Mouse (Mus musculus) intestine, embryonic 14.5 days (tissue): ENCODE results near the gene Ttc30a2. TPM values are rescaled to one million over a fixed set of nuclear protein-coding genes. Genes with fewer than 3 reads are reported as not detected.

Experiments used
- ATAC-seq: fragments of 200-750 bp; cut with Nextera tagmentation; replicated peaks from 2 replicates; pipeline ENCODE4 v1.8.0; 2017; ENCODE audit warnings: low read depth, moderate number of reproducible peaks, moderate TSS enrichment, moderate library complexity; ENCODE audit not compliant: low FRiP score, low TSS enrichment
- DNase-seq: peaks from one replicate; pipeline ENCODE4 v3.0.0-alpha.2; 2018; ENCODE audit warnings: low spot score
- H3K27ac ChIP-seq: fragments of 300-500 bp; sonication (generic); 2 replicates; pipeline ENCODE4 v1.5.1; 2014; ENCODE audit warnings: low read depth, mild to moderate bottlenecking, control low read depth
- H3K27me3 ChIP-seq: fragments of 300-500 bp; sonication (generic); replicated peaks from 2 replicates; pipeline ENCODE4 v1.6.1; 2014; ENCODE audit warnings: low read length, control low read depth; ENCODE audit not compliant: control insufficient read depth, insufficient read depth
- H3K36me3 ChIP-seq: fragments of 300-500 bp; sonication (generic); 2 replicates; pipeline ENCODE4 v1.6.1; 2014; ENCODE audit warnings: low read length, control low read depth; ENCODE audit not compliant: control insufficient read depth, insufficient read depth
- H3K4me1 ChIP-seq: fragments of 300-500 bp; sonication (generic); replicated peaks from 2 replicates; pipeline ENCODE4 v1.6.1; 2014; ENCODE audit warnings: low read length, control low read depth, mixed read lengths; ENCODE audit not compliant: control insufficient read depth, insufficient read depth
- H3K4me2 ChIP-seq: fragments of 300-500 bp; sonication (generic); 2 replicates; pipeline ENCODE4 v1.6.1; 2014; ENCODE audit warnings: low read length
- H3K4me3 ChIP-seq: fragments of 300-500 bp; sonication (generic); 2 replicates; pipeline ENCODE4 v1.5.1; 2014; ENCODE audit warnings: low read depth, low read length, control low read depth, mixed read lengths
- H3K9ac ChIP-seq: fragments of 300-500 bp; sonication (generic); 2 replicates; pipeline ENCODE4 v1.6.1; 2014; ENCODE audit warnings: mild to moderate bottlenecking, low read length
- H3K9me3 ChIP-seq: fragments of 300-500 bp; sonication (generic); 2 replicates; pipeline ENCODE4 v1.6.1; 2016; ENCODE audit warnings: low read length, control low read depth; ENCODE audit not compliant: control insufficient read depth
- WGBS: fragments of 180-500 bp; shearing (Covaris S2); extraction: QIAGEN DNeasy Blood & Tissue Kit; methylation state at CpG from one replicate; pipeline ENCODE4 v1.1.7; 2014; 5-methylcytosine and 5-hydroxymethylcytosine counted together
- polyA plus RNA-seq: library from polyadenylated mRNA; unstranded; fragments of >200 nt; fragmentation: Nextera tagmentation; extraction: Ambion mirVana; gene quantifications from 2 replicates; pipeline ENCODE4 v1.2.1, GENCODE M21; 2014

Gene Ttc30a2
- polyA plus RNA-seq, 1 experiment from 2014 or later = 0.51 TPM

DNA sequence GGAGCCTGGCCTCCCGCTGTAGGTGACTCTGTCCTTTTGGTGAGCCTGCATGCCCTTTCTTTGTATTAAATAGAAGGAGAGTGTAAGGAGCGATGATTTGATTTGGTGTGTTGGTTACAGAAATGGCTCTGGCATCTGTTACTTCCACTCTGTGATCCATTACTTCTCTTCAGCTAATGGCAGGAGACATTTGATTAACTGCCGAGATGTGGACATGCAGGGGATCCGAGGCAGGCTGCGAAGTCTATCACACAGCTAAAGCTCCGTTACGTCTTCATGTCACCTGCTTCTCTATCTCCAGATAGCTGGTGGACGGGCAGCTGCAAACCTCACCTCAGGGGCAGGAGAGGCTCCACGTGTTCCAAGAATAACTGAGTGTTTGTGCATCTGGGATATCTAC, 3.8 kb downstream of the Ttc30a2 start:
- no peaks in the 10 kb centered on the region for H3K9me3 ChIP-seq
- 62% methylated on average over 9 of the region's 9 CpGs for WGBS
- no peak overlapping the region for H3K9ac ChIP-seq
- no peak overlapping the region for H3K27ac ChIP-seq
- no peaks in the 10 kb centered on the region for H3K27me3 ChIP-seq
- DNase-seq (no peak), ATAC-seq (no peak)
- no peaks in the 10 kb centered on the region for H3K4me1 ChIP-seq
- no peak overlapping the region for H3K4me2 ChIP-seq
- H3K4me3 ChIP-seq = no peak overlapping the region
- no peaks in the 10 kb centered on the region for H3K36me3 ChIP-seq

DNA sequence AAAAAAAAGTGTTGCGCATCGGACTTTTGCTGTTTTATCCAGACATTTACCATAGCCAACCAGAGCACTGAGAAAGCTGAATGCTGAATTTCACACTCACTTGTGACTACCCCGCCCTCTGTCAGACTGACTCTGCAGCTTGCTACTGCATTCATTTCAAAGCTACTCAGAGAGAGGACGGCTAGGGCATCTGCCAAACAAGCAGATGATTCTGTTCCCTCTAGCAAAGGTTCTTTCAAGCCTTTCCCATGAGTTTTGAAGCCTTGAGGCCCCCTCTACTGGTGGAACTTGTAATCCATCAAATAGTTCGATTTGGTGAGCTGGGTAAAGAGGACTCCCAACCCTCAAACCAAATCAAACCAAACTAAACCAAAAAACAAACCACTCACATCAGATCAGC, 13.0 kb downstream of the Ttc30a2 start:
- no peak overlapping the region for H3K27ac ChIP-seq
- DNase-seq = no peak
- peaks cover 13% of the 10 kb centered on the region for H3K4me1 ChIP-seq
- no peaks in the 10 kb centered on the region for H3K27me3 ChIP-seq
- 0 out of 2 replicates have a peak, but pooled peaks have one; percentile 19 for ATAC-seq
- no peaks in the 10 kb centered on the region for H3K36me3 ChIP-seq
- H3K9me3 ChIP-seq = no peaks in the 10 kb centered on the region
- no peak overlapping the region for H3K4me3 ChIP-seq
- no peak overlapping the region for H3K9ac ChIP-seq
- peak overlapping the region; percentile 42 for H3K4me2 ChIP-seq
- 18% methylated on average over 5 of the region's 5 CpGs for WGBS

- WGBS = 17% methylated on average over 14 of the region's 14 CpGs
- no peak overlapping the region for H3K27ac ChIP-seq
- peak; percentile 34; the same call in 1 of the 2 replicates for ATAC-seq
These were observed 13.5 kb downstream of the Ttc30a2 start for GRCm38 (mm10) chr2:75964512-75964911.

DNA sequence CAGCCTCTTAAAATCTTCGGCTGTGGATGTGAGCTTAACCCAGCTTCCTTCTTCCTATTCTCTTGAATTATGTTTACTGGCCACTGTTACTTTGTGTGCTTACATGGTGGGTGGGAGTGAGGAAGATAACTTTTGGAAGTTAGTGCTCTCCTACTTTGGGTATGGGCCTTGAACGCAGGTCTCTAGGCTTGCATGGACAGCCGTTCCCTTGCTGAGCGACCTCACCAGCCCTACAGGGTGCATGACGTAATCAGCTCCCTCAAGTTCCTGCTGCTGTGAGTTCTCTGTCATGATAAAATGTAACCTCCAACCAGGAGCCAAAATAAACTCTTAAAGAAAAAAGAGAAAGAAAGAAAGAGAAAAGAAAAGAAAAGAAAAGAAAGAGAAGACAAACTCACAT, 13.9 kb downstream of the Ttc30a2 start:
- Histone ChIP-seq H3K4me2 (peak overlapping the region; percentile 42; the same call in 1 of the 2 replicates), H3K9me3 (no peaks in the 10 kb centered on the region), H3K4me3 (no peak overlapping the region), H3K4me1 (peaks cover 17% of the 10 kb centered on the region), H3K27ac (no peak overlapping the region), H3K9ac (no peak overlapping the region), H3K36me3 (no peaks in the 10 kb centered on the region), H3K27me3 (no peaks in the 10 kb centered on the region)
- ATAC-seq = no peak
- DNase-seq = no peak
- WGBS = 62% methylated on average over 5 of the region's 5 CpGs

More at GRCm38 (mm10) chr2:75964512-75964911, 13.5 kb downstream of the Ttc30a2 start:
- Histone ChIP-seq H3K36me3 (no peaks in the 10 kb centered on the region), H3K4me3 (no peak overlapping the region), H3K4me2 (peak overlapping the region; percentile 42), H3K4me1 (peaks cover 17% of the 10 kb centered on the region), H3K9me3 (no peaks in the 10 kb centered on the region), H3K9ac (no peak overlapping the region), H3K27me3 (no peaks in the 10 kb centered on the region)
- DNase-seq = peak; percentile 74

DNA sequence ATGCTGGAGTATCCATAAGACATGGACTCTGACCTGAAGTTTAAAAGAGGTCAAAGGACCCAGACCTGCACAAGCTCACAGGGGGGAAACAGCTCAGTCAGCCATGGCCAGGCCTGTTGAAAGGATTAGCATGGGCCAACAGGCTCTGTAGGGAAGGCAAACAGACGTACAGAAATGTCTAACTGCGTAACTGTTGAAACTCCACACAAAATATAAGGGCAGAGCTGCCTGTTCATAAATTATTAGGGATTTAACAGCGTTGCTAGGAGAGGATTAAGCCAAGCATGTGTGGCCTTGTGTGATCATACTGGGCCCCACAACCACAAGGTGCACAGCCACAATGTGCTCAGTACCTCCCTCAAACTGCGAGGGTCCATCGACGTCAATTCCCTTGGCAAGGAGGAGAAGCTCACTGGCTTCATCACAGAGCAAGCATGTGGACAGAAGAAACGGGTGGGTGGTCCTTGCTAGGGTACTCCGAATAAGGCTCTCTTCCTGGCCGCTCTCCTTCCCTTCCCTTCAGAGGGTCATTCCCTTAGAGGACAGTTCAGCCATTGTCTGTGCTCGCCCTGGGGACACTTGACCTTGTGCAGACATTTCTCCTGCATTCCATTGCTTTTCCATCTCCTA, 14.6 kb downstream of the Ttc30a2 start:
- WGBS = 61% methylated on average over 10 of the region's 10 CpGs
- no peak overlapping the region for H3K4me2 ChIP-seq
- H3K36me3 ChIP-seq = no peaks in the 10 kb centered on the region
- DNase-seq (no peak), ATAC-seq (no peak)
- H3K4me3 ChIP-seq = no peak overlapping the region
- peaks cover 17% of the 10 kb centered on the region for H3K4me1 ChIP-seq
- no peak overlapping the region for H3K9ac ChIP-seq
- H3K27me3 ChIP-seq = no peaks in the 10 kb centered on the region
- no peak overlapping the region for H3K27ac ChIP-seq
- no peaks in the 10 kb centered on the region for H3K9me3 ChIP-seq

DNA sequence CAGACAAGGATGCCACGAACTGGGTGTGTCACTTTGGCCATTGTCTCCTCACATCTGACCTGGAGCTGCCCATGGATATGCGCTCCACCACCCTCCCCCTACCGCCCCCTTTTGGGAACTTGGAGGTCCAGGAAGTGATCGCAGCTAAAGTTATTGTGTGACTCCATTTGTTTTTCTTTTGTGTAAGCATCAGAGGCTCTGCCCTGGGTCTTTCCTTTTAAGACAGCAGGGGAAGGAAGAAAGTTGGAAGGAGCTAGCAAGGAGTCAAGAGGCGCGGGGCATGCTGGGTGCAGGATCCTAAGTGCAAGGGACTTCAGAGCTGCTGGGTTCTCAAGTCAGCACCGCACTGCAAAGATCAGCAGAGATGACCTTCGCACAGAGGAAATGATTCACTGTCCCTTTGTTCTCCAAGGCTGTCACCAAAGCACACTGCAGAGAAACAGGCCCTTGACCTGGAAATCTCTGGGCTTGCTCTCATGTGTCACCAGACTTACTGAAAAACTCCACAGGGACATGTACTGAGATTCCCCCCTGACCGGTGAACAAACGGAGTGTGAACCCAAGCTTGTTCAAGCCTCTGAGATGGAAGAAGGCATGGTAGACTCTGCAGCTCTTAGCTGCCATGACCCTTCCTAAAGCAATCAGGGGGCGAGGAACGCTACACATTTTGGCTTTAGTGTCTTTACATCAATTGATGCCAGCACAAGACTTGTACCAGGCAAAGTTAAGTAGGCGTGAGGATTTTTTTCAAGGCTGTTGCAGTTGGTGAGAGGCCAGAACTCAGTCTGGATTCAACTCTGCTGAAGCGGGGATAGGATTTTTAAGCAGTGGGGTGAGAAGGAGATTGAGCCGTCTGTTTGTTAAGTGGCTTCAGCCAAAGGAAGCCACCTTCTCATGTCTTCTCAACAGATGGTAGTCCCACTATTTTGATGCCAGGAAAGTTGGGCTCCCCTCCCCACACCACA, 17.3 kb downstream of the Ttc30a2 start:
- H3K9me3 ChIP-seq = no peaks in the 10 kb centered on the region
- DNase-seq = peak; percentile 61
- peak overlapping the region; percentile 34; the same call in 1 of the 2 replicates for H3K4me2 ChIP-seq
- H3K27me3 ChIP-seq = no peaks in the 10 kb centered on the region; the same call in 1 of the 2 replicates
- peaks cover 17% of the 10 kb centered on the region for H3K4me1 ChIP-seq
- no peak overlapping the region for H3K4me3 ChIP-seq
- WGBS = 54% methylated on average over 15 of the region's 15 CpGs
- no peak for ATAC-seq
- no peaks in the 10 kb centered on the region for H3K36me3 ChIP-seq
- H3K9ac ChIP-seq = no peak overlapping the region
- H3K27ac ChIP-seq = peak overlapping the region; percentile 39; the same call in 1 of the 2 replicates

- ATAC-seq = no peak
These were observed 18.1 kb downstream of the Ttc30a2 start for GRCm38 (mm10) chr2:75959850-75960365.

DNA sequence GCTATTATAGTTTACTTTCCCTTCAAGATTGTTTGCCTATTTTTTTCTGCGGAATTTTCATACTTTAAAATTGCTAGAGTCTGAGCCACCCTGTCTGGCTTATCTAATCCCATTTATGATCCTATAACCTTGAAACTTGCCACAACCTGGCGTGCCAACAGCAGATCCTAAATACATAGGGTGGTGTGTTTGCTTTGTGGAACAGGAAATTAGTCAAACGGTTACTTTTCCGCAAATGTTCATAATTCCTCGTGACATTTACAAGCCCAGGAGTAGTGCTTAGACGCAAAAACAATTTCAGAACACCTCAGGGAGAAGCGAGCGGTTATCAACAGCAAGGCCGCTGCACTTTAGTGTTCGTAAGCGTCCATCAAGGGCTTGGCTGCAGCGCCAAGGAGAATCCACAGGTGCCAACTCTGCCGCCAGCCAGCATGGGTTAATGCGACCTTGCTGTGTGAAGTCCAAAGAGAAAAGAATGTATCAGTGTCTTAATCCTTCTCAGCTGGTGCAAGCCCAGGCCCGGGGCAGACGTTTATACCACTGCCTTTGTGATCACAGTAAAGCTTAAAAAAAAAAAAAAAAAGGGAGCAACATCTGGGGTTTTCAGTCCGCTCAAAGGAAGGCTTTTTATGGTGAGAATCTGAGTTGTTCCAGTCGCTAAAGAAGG, 18.7 kb downstream of the Ttc30a2 start:
- DNase-seq = peak; percentile 63
- Histone ChIP-seq H3K4me2 (peak overlapping the region; percentile 34), H3K9me3 (no peaks in the 10 kb centered on the region), H3K27me3 (no peaks in the 10 kb centered on the region; the same call in 1 of the 2 replicates), H3K27ac (peak overlapping the region; percentile 39), H3K9ac (no peak overlapping the region), H3K4me1 (peaks cover 13% of the 10 kb centered on the region), H3K4me3 (no peak overlapping the region), H3K36me3 (no peaks in the 10 kb centered on the region)
- 33% methylated on average over 18 of the region's 18 CpGs for WGBS
- no peak for ATAC-seq

More at GRCm38 (mm10) chr2:75959850-75960365, 18.1 kb downstream of the Ttc30a2 start:
- peak overlapping the region; percentile 39 for H3K27ac ChIP-seq
- no peaks in the 10 kb centered on the region for H3K9me3 ChIP-seq
- H3K36me3 ChIP-seq = no peaks in the 10 kb centered on the region
- 17% methylated on average over 15 of the region's 15 CpGs for WGBS
- DNase-seq = peak; percentile 67
- H3K4me2 ChIP-seq = peak overlapping the region; percentile 34
- no peak overlapping the region for H3K9ac ChIP-seq
- H3K4me1 ChIP-seq = peaks cover 17% of the 10 kb centered on the region
- H3K4me3 ChIP-seq = no peak overlapping the region
- no peaks in the 10 kb centered on the region; the same call in 1 of the 2 replicates for H3K27me3 ChIP-seq
